Mouse (Mus musculus) lung, postnatal 0 days (tissue): ENCODE measurements around the gene Nol4l.

Experiments used
- CTCF ChIP-seq: IDR thresholded peaks from 2 replicates; pipeline ENCODE4 v1.5.1; 2016; ENCODE audit warnings: antibody characterized with exemption, mild to moderate bottlenecking
- EP300 ChIP-seq: IDR thresholded peaks from 2 replicates; pipeline ENCODE4 v1.6.1; 2016; ENCODE audit warnings: antibody characterized with exemption, mild to moderate bottlenecking, control low read depth

- TF ChIP-seq EP300 (no peak), CTCF (no peak)
These were observed 6.6 kb downstream of the Nol4l start for GRCm38 (mm10) chr2:153523143-153523542.
